Mouse (Mus musculus): ENCODE results near the gene Tmem63a.

DNA sequence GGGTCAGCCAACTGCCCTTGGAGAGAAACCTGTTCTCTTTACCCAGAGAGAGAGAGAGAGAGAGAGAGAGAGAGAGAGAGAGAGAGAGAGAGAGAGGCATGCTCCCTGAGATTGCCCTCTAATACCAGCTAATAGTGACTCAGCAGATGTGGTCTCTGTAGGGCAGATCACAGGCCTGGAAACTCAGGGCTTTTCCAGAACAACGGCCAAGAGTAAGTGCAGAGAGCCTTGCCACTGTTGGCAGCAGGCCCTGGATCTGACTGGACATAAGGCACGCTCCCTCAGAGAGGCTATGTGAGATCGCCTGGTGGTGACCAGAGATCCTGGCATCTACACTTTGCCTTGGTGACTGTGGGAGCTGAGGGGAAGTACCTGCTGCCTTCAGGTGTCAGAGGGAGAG lies 67.6 kb downstream of the Tmem63a start:
- TF ChIP-seq CTCF (IDR thresholded peaks at IDR 0.05; ENCODE audit: extremely low read depth, insufficient read depth, insufficient read length, insufficient replicate concordance) (no peak), POLR2A (IDR thresholded peaks at IDR 0.05; ENCODE audit: low read depth, low read length) (no peak)
